Mouse (Mus musculus): ENCODE data around the gene Nsun4. TPM values are rescaled to one million over a fixed set of nuclear protein-coding genes. Genes with fewer than 3 reads are reported as not detected.

Nsun4 gene
- total and polyA plus RNA-seq, 2 experiments from 2014 or later = 8.7 to 8.9 TPM

DNA sequence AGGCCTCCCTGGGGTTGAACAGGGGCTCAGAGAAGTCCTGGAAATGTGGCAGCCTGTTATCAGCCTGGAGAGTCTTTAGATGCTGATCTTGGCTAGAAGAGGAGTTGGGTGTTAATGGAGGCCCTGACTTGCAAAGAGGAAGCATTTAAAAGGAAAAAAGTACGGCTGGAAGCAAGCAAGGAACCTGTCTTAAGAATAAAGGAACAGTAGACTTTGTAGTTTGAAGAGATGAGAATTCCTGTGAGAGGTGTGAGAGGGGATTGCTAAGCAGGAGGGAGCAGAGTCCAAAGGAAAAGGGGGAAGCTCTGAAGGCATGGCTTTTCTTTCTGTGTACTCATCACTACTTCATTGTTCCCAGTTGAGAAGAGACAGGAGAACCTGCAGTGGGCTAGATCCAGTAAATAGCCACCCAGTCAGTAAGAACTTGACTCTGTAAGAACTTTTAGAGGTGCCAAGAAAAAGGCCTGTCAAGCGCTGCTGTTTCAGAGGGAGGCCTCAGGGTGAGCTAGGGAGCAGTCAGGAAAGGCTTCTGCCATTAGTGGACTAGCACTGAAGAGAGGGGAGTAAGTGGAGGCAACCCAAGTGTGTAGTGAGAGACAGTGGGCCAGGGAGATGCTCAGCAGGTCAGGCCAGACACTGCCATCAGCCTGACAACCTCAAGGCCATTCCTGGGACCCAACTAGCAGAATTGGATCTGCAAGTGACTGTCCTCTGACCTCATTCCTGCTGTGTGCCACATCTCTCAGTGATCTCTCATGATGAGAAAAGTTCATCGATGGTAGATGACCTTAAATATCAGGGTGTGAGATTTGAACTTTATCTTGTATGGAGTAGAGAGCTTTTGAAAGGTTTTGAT is 23.8 kb upstream of the Nsun4 start:
- 63% methylated on average over 3 of the region's 3 CpGs for WGBS
- H3K4me2 ChIP-seq (ENCODE audit: low read depth, low read length, poor library complexity, severe bottlenecking) = peak overlapping the region; percentile 94

GRCm38 (mm10) chr4:116076369-116077231 is 22.9 kb upstream of the Nsun4 start:
- DNase-seq (ENCODE audit: low spot score) (peak; percentile 27), ATAC-seq (ENCODE audit: low FRiP score) (peak; percentile 3; the same call in 1 of the 2 replicates)

More for the DNA sequence above, 23.8 kb upstream of the Nsun4 start:
- Histone ChIP-seq H3K9ac (replicated peaks; ENCODE audit: low read length, poor library complexity, severe bottlenecking) (peak overlapping the region; percentile 97), H3K4me3 (ENCODE audit: low read depth, low read length) (peak overlapping the region; percentile 99), H3K36me3 (ENCODE audit: insufficient read depth, low read length) (peaks cover 10% of the 10 kb centered on the region), H3K9me3 (ENCODE audit: low read length) (no peaks in the 10 kb centered on the region), H3K4me1 (ENCODE audit: insufficient read depth, low read length) (peaks cover 22% of the 10 kb centered on the region), H3K27me3 (ENCODE audit: insufficient read depth, low read length) (no peaks in the 10 kb centered on the region), H3K27ac (ENCODE audit: low read depth, low read length) (peak overlapping the region; percentile 91; the same call in 1 of the 2 replicates)
- no peak for ATAC-seq (ENCODE audit: low FRiP score)
- no peak for TF ChIP-seq CTCF (IDR thresholded peaks at IDR 0.05)
- peak; percentile 5 for DNase-seq (ENCODE audit: low spot score)

GRCm38 (mm10) chr4:116075631-116076368 is 22.1 kb upstream of the Nsun4 start:
- H3K9ac ChIP-seq (replicated peaks; ENCODE audit: low read length, poor library complexity, severe bottlenecking) = peak overlapping the region; percentile 97
- 1% methylated on average over 64 of the region's 77 CpGs for WGBS
- peak overlapping the region; percentile 91 for H3K27ac ChIP-seq (ENCODE audit: low read depth, low read length)
- ATAC-seq (ENCODE audit: low FRiP score) (peak; percentile 74), DNase-seq (ENCODE audit: low spot score) (peak; percentile 71)
- H3K36me3 ChIP-seq (ENCODE audit: insufficient read depth, low read length) = peaks cover 4% of the 10 kb centered on the region
- peaks cover 22% of the 10 kb centered on the region for H3K4me1 ChIP-seq (ENCODE audit: insufficient read depth, low read length)
- H3K4me2 ChIP-seq (ENCODE audit: low read depth, low read length, poor library complexity, severe bottlenecking) = peak overlapping the region; percentile 94
- H3K9me3 ChIP-seq (ENCODE audit: low read length) = no peaks in the 10 kb centered on the region
- peak overlapping the region; percentile 99 for H3K4me3 ChIP-seq (ENCODE audit: low read depth, low read length)
- H3K27me3 ChIP-seq (ENCODE audit: insufficient read depth, low read length) = no peaks in the 10 kb centered on the region
- TF ChIP-seq CTCF (IDR thresholded peaks at IDR 0.05) = 0 out of 2 replicates have a peak, but pooled peaks have one; percentile 31

More at GRCm38 (mm10) chr4:116076369-116077231, 22.9 kb upstream of the Nsun4 start:
- 2% methylated on average over 37 of the region's 37 CpGs for WGBS
- TF ChIP-seq CTCF (IDR thresholded peaks at IDR 0.05) = no peak
- Histone ChIP-seq H3K4me3 (ENCODE audit: low read depth, low read length) (peak overlapping the region; percentile 99), H3K36me3 (ENCODE audit: insufficient read depth, low read length) (peaks cover 10% of the 10 kb centered on the region), H3K4me2 (ENCODE audit: low read depth, low read length, poor library complexity, severe bottlenecking) (peak overlapping the region; percentile 94), H3K9me3 (ENCODE audit: low read length) (no peaks in the 10 kb centered on the region), H3K27me3 (ENCODE audit: insufficient read depth, low read length) (no peaks in the 10 kb centered on the region), H3K9ac (replicated peaks; ENCODE audit: low read length, poor library complexity, severe bottlenecking) (peak overlapping the region; percentile 97), H3K27ac (ENCODE audit: low read depth, low read length) (peak overlapping the region; percentile 91), H3K4me1 (ENCODE audit: insufficient read depth, low read length) (peaks cover 22% of the 10 kb centered on the region)

GRCm38 (mm10) chr4:116074861-116075620 is 21.4 kb upstream of the Nsun4 start, which contains the start of the genes Uqcrh and Lrrc41:
Gene Uqcrh (minus strand): TSS chr4:116075071.
Gene Lrrc41 (plus strand): TSS chr4:116075269.
- peak within 1 kb of the TSS; percentile 94 for H3K4me2 ChIP-seq (ENCODE audit: low read depth, low read length, poor library complexity, severe bottlenecking)
- ATAC-seq (ENCODE audit: low FRiP score) = peak; percentile 94
- peak within 1 kb of the TSS; percentile 97 for H3K9ac ChIP-seq (replicated peaks; ENCODE audit: low read length, poor library complexity, severe bottlenecking)
- H3K27me3 ChIP-seq (ENCODE audit: insufficient read depth, low read length) = no peaks in the 10 kb centered on the region
- TF ChIP-seq CTCF (IDR thresholded peaks at IDR 0.05) = peak; percentile 36
- under 1% methylated on average over 55 of the region's 55 CpGs for WGBS
- H3K27ac ChIP-seq (ENCODE audit: low read depth, low read length) = peak within 1 kb of the TSS; percentile 91
- peak within 1 kb of the TSS; percentile 99 for H3K4me3 ChIP-seq (ENCODE audit: low read depth, low read length)
- H3K36me3 ChIP-seq (ENCODE audit: insufficient read depth, low read length) = no peaks in the 10 kb centered on the region; the same call in 1 of the 2 replicates
- H3K9me3 ChIP-seq (ENCODE audit: low read length) = no peaks in the 10 kb centered on the region
- peaks cover 22% of the 10 kb centered on the region for H3K4me1 ChIP-seq (ENCODE audit: insufficient read depth, low read length)
- peak; percentile 97 for DNase-seq (ENCODE audit: low spot score)

All from midbrain, postnatal 0 days (tissue).